Mouse (Mus musculus): ENCODE measurements around the gene Cfap206.
"Not testable (repeated sequence)": the region's sequence is repeated elsewhere in the genome, so short reads cannot be mapped to it uniquely, and the experiment has no call there.

The Cfap206 gene

GRCm38 (mm10) chr4:34729851-34730341, at the start of gene Cfap206:
TSS of gene Cfap206 (minus strand) at chr4:34730206.
- peak; percentile 73 for DNase-seq

- DNase-seq = peak; percentile 94
Observed at GRCm38 (mm10) chr4:34777677-34778527, 47.9 kb upstream of the Cfap206 start, which contains the start of gene Smim8. TSS of gene Smim8 (minus strand) at chr4:34778423.

- no peak for DNase-seq
Observed at GRCm38 (mm10) chr4:34771652-34772371, 41.8 kb upstream of the Cfap206 start.

- DNase-seq = no peak
Observed at GRCm38 (mm10) chr4:34756163-34756562, 26.2 kb upstream of the Cfap206 start, which contains the start of gene Gm136. TSS of gene Gm136 (minus strand) at chr4:34756263.

- peak; percentile 14 for DNase-seq
Observed at GRCm38 (mm10) chr4:34749236-34749635, 19.2 kb upstream of the Cfap206 start.

- DNase-seq = no peak
Observed at GRCm38 (mm10) chr4:34734461-34734860, 4.5 kb upstream of the Cfap206 start.

GRCm38 (mm10) chr4:34733415-34733814, 3.4 kb upstream of the Cfap206 start:
- DNase-seq = not testable (repeated sequence)

GRCm38 (mm10) chr4:34725710-34726109, 4.3 kb downstream of the Cfap206 start:
- DNase-seq = not testable (repeated sequence)

- no peak for DNase-seq
Observed at GRCm38 (mm10) chr4:34724306-34724705, 5.7 kb downstream of the Cfap206 start.

- no peak for DNase-seq
Observed at GRCm38 (mm10) chr4:34723186-34723585, 6.8 kb downstream of the Cfap206 start.

- no peak for DNase-seq
Observed at GRCm38 (mm10) chr4:34720127-34720895, 9.7 kb downstream of the Cfap206 start.

GRCm38 (mm10) chr4:34719421-34719820, 10.6 kb downstream of the Cfap206 start:
- DNase-seq = no peak

GRCm38 (mm10) chr4:34715062-34715461, 14.9 kb downstream of the Cfap206 start:
- DNase-seq = no peak

- no peak for DNase-seq
Observed at GRCm38 (mm10) chr4:34708127-34708526, 21.9 kb downstream of the Cfap206 start.

GRCm38 (mm10) chr4:34707248-34707647, 22.8 kb downstream of the Cfap206 start:
- DNase-seq = no peak

GRCm38 (mm10) chr4:34703029-34703428, 27.0 kb downstream of the Cfap206 start:
- DNase-seq = no peak

- no peak for DNase-seq
Observed at GRCm38 (mm10) chr4:34702231-34702630, 27.8 kb downstream of the Cfap206 start.

GRCm38 (mm10) chr4:34701528-34701927, 28.5 kb downstream of the Cfap206 start:
- peak; percentile 63 for DNase-seq

GRCm38 (mm10) chr4:34688021-34688420, 42.0 kb downstream of the Cfap206 start:
- DNase-seq = no peak

- DNase-seq = peak; percentile 92
Observed at GRCm38 (mm10) chr4:34686874-34687567, 43.0 kb downstream of the Cfap206 start, which contains the start of gene Slc35a1. TSS of gene Slc35a1 (minus strand) at chr4:34687438.

- no peak for DNase-seq
Observed at GRCm38 (mm10) chr4:34680530-34680929, 49.5 kb downstream of the Cfap206 start.

GRCm38 (mm10) chr4:34673721-34674120, 56.3 kb downstream of the Cfap206 start:
- no peak for DNase-seq
